Mouse (Mus musculus) neural tube, embryonic 13.5 days (tissue): ENCODE results near the gene Atp1b4. TPM values are rescaled to one million over a fixed set of nuclear protein-coding genes. Genes with fewer than 3 reads are reported as not detected.
"Not testable (repeated sequence)": the region's sequence is repeated elsewhere in the genome, so short reads cannot be mapped to it uniquely, and the experiment has no call there.

Experiments used
- ATAC-seq: fragments of 200-750 bp; cut with Nextera tagmentation; 2 replicates; pipeline ENCODE4 v1.8.0; 2017; ENCODE audit warnings: low read depth, mild to moderate bottlenecking, moderate TSS enrichment, moderate library complexity
- H3K27ac ChIP-seq: fragments of 300-500 bp; sonication (generic); replicated peaks from 2 replicates; pipeline ENCODE4 v1.5.1; 2015; ENCODE audit warnings: moderate library complexity, mild to moderate bottlenecking, inconsistent platforms
- H3K27me3 ChIP-seq: fragments of 300-500 bp; sonication (generic); 2 replicates; pipeline ENCODE4 v1.6.1; 2015; ENCODE audit warnings: mild to moderate bottlenecking, inconsistent platforms
- H3K36me3 ChIP-seq: fragments of 300-500 bp; sonication (generic); 2 replicates; pipeline ENCODE4 v1.6.1; 2015; ENCODE audit warnings: mild to moderate bottlenecking, inconsistent platforms
- H3K4me1 ChIP-seq: fragments of 300-500 bp; sonication (generic); replicated peaks from 2 replicates; pipeline ENCODE4 v1.6.1; 2015; ENCODE audit warnings: inconsistent platforms
- H3K4me2 ChIP-seq: fragments of 300-500 bp; sonication (generic); 2 replicates; pipeline ENCODE4 v1.6.1; 2015; ENCODE audit warnings: inconsistent platforms, mild to moderate bottlenecking, moderate library complexity
- H3K4me3 ChIP-seq: fragments of 300-500 bp; sonication (generic); 2 replicates; pipeline ENCODE4 v1.5.1; 2015; ENCODE audit warnings: mild to moderate bottlenecking, inconsistent platforms
- H3K9ac ChIP-seq: fragments of 300-500 bp; sonication (generic); 2 replicates; pipeline ENCODE4 v1.6.1; 2015; ENCODE audit warnings: moderate library complexity, mild to moderate bottlenecking, inconsistent platforms
- H3K9me3 ChIP-seq: fragments of 300-500 bp; sonication (generic); 2 replicates; pipeline ENCODE4 v1.6.1; 2016; ENCODE audit warnings: inconsistent platforms
- WGBS: fragments of 180-500 bp; shearing (Covaris S2); methylation state at CpG from one replicate; pipeline ENCODE4 v1.1.7; 2015; 5-methylcytosine and 5-hydroxymethylcytosine counted together
- polyA plus RNA-seq: library from polyadenylated mRNA; unstranded; fragments of >200 nt; fragmentation: Nextera tagmentation; extraction: Ambion mirVana; gene quantifications from 2 replicates; pipeline ENCODE4 v1.2.1, GENCODE M21; 2015

Gene Atp1b4
- 0.14 and 0.21 TPM in 2 replicates for polyA plus RNA-seq

DNA sequence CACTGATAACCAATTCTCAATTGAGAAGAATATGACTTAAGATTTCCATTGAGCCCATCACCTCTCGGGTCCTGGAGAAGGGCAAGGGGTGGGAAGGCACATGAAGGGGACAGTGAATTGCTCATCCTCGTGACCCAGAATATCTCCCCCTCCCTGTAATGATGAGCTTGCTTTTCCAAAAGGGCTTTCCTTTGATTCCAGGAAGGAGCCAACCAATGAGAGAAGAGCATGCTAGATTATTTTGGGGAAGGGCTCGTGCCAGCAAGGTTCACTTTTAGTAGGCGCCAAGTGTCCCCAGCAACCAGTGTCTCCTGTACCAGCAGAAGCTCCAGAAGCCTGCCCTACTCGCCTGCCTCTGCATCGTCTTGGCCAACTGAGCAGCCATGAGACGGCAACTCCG is at the start of gene Atp1b4:
Gene Atp1b4, plus strand, starts transcription at position 301 of the 400 bp plus-strand sequence.
- peaks cover 21% of the 10 kb centered on the region; the same call in 1 of the 2 replicates for H3K4me1 ChIP-seq
- H3K27ac ChIP-seq, result no peak within 1 kb of the TSS
- 90% methylated on average over 8 of the region's 8 CpGs for WGBS

DNA sequence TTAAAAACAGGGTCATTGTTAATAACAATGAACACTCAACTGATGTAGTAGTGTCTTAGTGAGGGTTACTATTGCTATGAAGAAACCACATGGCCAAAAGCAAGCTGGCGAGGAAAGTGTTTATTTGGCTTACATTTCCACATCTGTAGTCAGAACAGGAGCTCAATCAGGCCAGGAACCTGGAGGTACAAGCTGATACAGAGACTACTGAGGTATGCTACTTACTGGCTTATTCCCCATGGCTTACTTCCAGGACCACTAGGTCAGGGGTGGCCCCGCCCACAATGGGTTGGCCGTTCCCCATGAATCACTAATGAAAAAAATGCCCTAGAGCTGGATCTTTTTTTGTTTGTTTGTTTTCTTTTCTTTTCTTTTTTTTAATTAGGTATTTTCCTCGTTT is 7.4 kb upstream of the Atp1b4 start:
- H3K36me3 ChIP-seq, result no peaks in the 10 kb centered on the region
- H3K9me3 ChIP-seq, result no peaks in the 10 kb centered on the region
- no peaks in the 10 kb centered on the region for H3K27me3 ChIP-seq
- H3K4me1 ChIP-seq, result peaks cover 10% of the 10 kb centered on the region; the same call in 1 of the 2 replicates
- WGBS, result 73% methylated on average over 4 of the region's 4 CpGs
- H3K4me2 ChIP-seq, result no peak overlapping the region
- no peak overlapping the region for H3K9ac ChIP-seq
- H3K4me3 ChIP-seq, result no peak overlapping the region
- ATAC-seq, result no peak
- H3K27ac ChIP-seq, result no peak overlapping the region

More for the DNA sequence above, at the start of gene Atp1b4:
- H3K36me3 ChIP-seq, result no peaks in the 10 kb centered on the region
- H3K4me3 ChIP-seq, result no peak within 1 kb of the TSS
- ATAC-seq, result no peak
- H3K9ac ChIP-seq, result no peak within 1 kb of the TSS
- no peak within 1 kb of the TSS for H3K4me2 ChIP-seq
- H3K27me3 ChIP-seq, result no peaks in the 10 kb centered on the region; the same call in 1 of the 2 replicates
- H3K9me3 ChIP-seq, result no peaks in the 10 kb centered on the region

DNA sequence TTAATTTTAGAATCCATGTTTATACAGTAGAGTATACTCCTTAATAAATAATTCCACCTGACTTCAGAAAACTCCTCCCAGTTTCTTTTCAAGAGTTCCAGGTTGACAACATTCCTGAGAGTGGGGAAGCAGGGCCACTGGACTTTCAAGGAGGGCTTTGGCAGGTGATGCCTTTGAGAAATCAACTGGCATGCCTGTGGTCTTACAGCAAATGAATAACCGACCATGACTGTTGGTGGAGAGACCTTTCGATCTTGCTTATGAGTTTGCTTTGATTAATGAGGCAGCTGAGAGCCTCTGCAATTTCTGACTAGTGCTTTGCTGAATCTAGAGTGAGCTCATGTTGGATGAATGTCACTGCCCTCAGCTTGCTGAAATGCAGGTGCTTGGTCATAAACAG is 4.9 kb upstream of the Atp1b4 start:
- Histone ChIP-seq H3K9ac (no peak overlapping the region), H3K27ac (no peak overlapping the region), H3K4me1 (peaks cover 21% of the 10 kb centered on the region; the same call in 1 of the 2 replicates), H3K9me3 (no peaks in the 10 kb centered on the region), H3K36me3 (no peaks in the 10 kb centered on the region), H3K4me2 (no peak overlapping the region), H3K27me3 (no peaks in the 10 kb centered on the region; the same call in 1 of the 2 replicates), H3K4me3 (no peak overlapping the region)
- 76% methylated on average over 2 of the region's 2 CpGs for WGBS
- no peak for ATAC-seq

DNA sequence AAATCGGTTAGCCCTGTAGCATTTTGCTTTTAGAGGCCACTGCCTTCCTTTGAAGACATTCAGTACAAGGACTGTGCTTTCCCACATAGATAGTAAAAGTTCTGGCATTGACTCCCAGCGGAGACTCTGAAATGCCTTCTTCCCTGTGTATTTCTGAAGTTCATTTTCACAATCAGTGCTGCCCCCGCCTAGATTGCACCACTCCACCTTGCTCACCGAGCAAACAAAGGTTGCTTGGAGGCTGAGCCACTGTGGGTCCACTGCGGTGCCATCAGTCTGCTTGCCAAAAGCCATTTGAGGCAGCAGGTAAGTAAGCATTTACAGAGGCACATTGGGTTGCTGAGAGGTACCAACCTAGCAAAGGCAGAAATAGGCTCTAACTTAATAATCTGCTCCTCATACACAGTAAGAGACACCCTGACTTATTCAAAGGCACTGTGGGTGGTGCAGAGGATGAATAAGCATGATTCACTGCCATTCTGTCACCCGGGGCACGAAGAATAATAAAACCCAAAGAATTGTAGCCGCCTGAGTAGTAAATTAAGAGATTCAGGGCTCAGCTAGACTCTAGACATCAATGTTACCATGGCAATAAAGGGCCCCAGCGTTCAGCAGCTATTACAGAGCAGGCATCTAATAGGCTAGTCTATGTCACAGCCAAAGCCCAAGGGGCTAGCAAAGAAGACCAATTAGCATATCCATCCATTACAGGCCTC is 2.9 kb upstream of the Atp1b4 start:
- Histone ChIP-seq H3K36me3 (no peaks in the 10 kb centered on the region), H3K27me3 (no peaks in the 10 kb centered on the region; the same call in 1 of the 2 replicates), H3K4me3 (no peak overlapping the region), H3K4me1 (peaks cover 21% of the 10 kb centered on the region; the same call in 1 of the 2 replicates), H3K27ac (peak overlapping the region; percentile 91), H3K9ac (no peak overlapping the region), H3K9me3 (no peaks in the 10 kb centered on the region), H3K4me2 (no peak overlapping the region)
- WGBS, result 30% methylated on average over 9 of the region's 9 CpGs
- ATAC-seq, result peak; percentile 99

DNA sequence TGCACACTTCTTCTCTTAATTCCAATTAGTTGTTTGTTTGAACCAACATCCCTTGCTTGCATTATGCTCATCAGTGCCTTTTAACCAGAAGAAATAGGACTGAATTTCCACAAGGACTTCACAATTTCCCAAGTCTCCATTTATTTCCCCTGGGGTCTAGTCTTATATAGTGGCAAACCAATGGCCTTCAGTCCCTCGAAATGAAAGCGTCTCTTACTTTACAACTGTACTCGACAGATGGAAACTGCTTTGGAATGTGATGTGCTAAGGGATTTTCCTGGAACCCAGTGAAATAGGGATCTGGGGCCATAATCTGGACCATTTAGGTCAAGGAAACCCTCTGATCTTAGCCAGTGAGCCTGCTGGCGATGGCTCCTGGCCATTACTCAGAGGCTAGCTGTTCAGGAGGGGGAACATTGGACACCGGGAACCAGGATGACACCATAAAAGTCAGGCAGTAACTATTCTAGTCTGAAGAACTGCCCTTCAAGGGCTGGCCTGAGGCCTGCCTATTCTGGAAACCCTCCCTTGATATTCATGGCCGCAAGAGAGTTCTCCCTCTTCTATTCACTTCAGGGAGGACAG is 2.3 kb upstream of the Atp1b4 start:
- H3K27ac ChIP-seq, result peak overlapping the region; percentile 91
- no peak overlapping the region for H3K9ac ChIP-seq
- 28% methylated on average over 6 of the region's 6 CpGs for WGBS
- H3K4me1 ChIP-seq, result peaks cover 21% of the 10 kb centered on the region; the same call in 1 of the 2 replicates
- ATAC-seq, result no peak; the same call in none of the 2 replicates
- no peaks in the 10 kb centered on the region for H3K9me3 ChIP-seq
- no peak overlapping the region for H3K4me2 ChIP-seq
- H3K36me3 ChIP-seq, result no peaks in the 10 kb centered on the region
- H3K27me3 ChIP-seq, result no peaks in the 10 kb centered on the region; the same call in 1 of the 2 replicates
- H3K4me3 ChIP-seq, result no peak overlapping the region

DNA sequence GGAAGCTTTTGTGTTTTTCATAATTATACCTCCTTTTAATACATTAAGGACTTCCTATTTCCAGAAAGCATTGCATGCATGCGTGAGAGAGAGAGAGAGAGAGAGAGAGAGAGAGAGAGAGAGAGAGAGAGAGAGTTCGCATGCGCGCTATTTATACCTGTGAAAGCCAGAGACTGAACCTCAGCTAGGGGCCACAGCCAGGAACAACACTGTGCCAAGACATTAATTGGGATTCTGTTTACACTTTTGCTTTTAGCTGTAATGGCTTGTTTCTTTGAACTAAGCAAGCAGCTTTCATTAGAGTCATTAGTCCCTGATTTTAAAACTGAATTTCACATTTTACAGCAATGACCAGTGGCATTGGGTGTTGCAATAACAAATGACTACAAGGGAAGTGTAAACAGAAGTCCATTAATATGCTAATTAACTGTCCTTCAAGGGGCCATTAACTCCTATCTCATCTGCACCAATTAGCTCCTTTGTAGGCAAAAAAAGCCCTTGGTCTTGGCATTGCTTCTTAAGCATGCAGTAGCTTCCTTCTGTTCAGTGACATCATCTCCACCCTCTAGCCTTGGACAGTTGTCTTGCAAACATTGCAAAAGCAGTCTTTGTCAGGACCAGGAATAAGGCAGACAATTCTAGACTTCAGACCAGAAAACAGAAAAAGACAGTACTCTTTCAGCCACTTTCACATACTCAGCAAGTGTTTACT is 14.9 kb downstream of the Atp1b4 start:
- 63% methylated on average over 4 of the region's 4 CpGs for WGBS
- Histone ChIP-seq H3K4me3 (no peak overlapping the region), H3K27ac (no peak overlapping the region), H3K9me3 (no peaks in the 10 kb centered on the region), H3K4me1 (0 out of 2 replicates have a peak, but pooled peaks cover 3% of the 10 kb centered on the region), H3K36me3 (no peaks in the 10 kb centered on the region), H3K4me2 (no peak overlapping the region), H3K27me3 (no peaks in the 10 kb centered on the region), H3K9ac (no peak overlapping the region)
- no peak; the same call in 1 of the 2 replicates for ATAC-seq

DNA sequence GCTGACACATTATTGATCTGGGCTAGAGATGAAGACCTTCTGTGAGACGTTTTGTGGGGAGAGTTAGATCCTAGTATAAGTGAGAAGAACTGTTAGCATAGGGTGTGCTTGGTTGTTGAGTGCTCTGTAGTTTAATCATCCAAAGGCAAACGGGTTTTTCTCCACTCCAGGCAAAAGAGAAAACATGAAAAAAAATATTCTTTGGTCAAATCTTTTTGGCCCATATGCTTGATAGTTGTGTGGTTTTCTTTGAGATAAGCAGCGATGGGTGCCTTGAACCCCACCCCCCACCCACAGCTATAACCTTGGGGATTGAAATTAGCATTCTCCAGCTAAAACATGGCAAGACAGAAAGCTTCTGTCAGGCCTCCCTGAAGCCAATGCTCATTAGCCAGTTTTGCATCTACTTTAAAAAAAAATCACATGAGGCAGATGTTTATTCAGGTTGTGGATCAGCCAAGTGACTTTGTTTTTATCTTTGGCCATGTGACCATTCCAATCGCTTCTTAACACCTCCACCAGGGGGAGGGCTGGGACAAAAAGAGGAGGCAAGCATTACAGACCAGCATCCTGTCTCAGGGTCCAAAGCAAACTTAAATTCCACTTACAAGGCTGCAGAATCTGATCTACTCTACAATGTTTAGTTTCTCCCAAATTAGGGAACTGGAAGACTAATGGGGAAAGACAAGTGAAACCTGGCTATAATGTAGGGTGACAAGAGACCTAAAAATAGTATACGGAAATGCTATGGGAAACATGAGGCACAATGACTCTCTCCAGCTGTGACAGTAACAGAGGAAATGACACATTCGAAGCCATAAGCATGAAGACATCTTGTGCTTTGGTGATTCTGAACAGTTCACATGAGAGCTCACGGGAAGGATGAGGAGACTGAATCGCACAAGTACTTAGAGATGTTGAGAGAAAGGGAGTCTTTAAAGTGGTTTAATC is 18.6 kb downstream of the Atp1b4 start:
- no peak overlapping the region for H3K4me2 ChIP-seq
- no peaks in the 10 kb centered on the region for H3K27me3 ChIP-seq
- H3K4me3 ChIP-seq, result no peak overlapping the region
- WGBS, result 71% methylated on average over 8 of the region's 8 CpGs
- H3K9me3 ChIP-seq, result no peaks in the 10 kb centered on the region
- H3K4me1 ChIP-seq, result 0 out of 2 replicates have a peak, but pooled peaks cover 3% of the 10 kb centered on the region
- ATAC-seq, result no peak
- H3K36me3 ChIP-seq, result no peaks in the 10 kb centered on the region
- no peak overlapping the region for H3K9ac ChIP-seq
- no peak overlapping the region for H3K27ac ChIP-seq

DNA sequence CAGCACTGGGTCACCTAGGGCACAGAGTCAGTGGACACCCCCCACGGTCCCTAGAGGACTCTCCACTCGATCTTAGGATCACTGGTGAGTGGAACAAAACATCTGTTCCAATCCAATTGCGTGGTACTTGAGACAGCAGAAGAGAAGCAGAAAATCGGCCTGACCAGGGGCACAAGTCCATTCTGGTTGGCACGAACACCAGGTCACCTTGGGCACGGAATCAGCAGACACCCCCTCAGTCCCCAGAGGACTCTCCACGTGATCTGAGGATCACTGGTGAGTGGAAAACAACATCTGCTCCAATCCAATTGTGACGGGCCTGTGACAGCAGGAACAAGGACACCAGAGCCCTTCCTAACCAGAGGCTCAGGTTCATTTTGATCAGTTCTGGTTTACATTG is 46.0 kb downstream of the Atp1b4 start:
- no peak for ATAC-seq
- Histone ChIP-seq H3K27me3 (no peaks in the 10 kb centered on the region), H3K36me3 (no peaks in the 10 kb centered on the region), H3K9me3 (no peaks in the 10 kb centered on the region), H3K9ac (no peak overlapping the region), H3K4me3 (no peak overlapping the region), H3K27ac (no peak overlapping the region), H3K4me2 (no peak overlapping the region), H3K4me1 (no peaks in the 10 kb centered on the region)
- 72% methylated on average over 8 of the region's 8 CpGs for WGBS

DNA sequence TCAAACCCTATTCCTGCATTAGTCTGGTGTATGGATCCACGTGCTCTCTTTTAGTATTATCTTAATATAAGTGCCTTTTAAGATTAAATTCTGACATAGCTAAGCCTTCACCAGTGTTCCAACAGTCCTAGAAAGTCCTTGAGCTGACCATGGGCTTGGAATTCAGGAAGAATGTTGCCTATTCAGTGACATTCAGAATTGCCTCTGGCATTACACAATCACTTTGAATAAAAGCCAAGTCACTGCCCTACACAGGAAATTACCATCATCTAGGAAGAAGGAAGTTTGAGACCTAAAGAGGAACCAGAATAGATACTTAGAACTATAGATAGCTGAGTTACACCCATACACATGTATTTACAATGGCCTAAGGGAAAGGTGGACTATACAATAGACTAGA is 48.6 kb downstream of the Atp1b4 start:
- H3K36me3 ChIP-seq, H3K4me2 ChIP-seq, H3K9ac ChIP-seq, H3K27me3 ChIP-seq, H3K9me3 ChIP-seq, H3K27ac ChIP-seq, ATAC-seq, H3K4me3 ChIP-seq, H3K4me1 ChIP-seq: not testable (repeated sequence)
- 73% methylated on average over 1 of the region's 1 CpGs for WGBS

DNA sequence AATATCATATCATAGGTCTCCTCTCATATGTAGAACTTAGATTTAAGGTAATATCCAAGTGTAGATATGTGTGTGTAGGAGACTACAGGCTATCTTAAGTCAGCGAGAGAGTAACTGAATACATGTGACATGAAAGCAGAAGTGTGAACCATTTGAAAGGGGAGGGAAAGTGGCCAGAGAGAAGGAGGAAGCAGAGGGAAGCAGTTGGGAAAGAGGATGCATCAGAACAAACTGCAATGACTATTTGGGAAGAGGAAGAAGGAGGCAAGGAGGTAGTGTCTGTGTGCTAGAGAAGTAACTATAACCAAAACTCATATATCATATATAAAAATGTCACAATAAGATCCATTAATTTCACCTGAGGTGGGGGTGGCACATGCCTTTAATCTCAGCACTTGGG is 57.2 kb downstream of the Atp1b4 start:
- H3K4me2 ChIP-seq, H3K27me3 ChIP-seq, ATAC-seq, H3K9me3 ChIP-seq, H3K9ac ChIP-seq, H3K36me3 ChIP-seq, H3K4me3 ChIP-seq, H3K4me1 ChIP-seq, H3K27ac ChIP-seq: not testable (repeated sequence)
- 100% methylated on average over 1 of the region's 1 CpGs for WGBS
